Mouse (Mus musculus) testis, adult 2 months (tissue): Measurements from ENCODE around the gene Fam171a2.

Source experiments
- CTCF ChIP-seq: fragments of 200-500 bp; IDR thresholded peaks from 2 replicates; pipeline ENCODE4 v1.5.1; 2012; ENCODE audit warnings: low read depth, mild to moderate bottlenecking, inconsistent platforms, low read length, moderate library complexity; ENCODE audit not compliant: control insufficient read depth, insufficient read depth, insufficient replicate concordance
- POLR2A ChIP-seq: fragments of 200-500 bp; IDR thresholded peaks from 2 replicates; pipeline ENCODE4 v1.6.1; 2012; ENCODE audit warnings: low read depth, mild to moderate bottlenecking, inconsistent platforms, low read length, moderate library complexity; ENCODE audit not compliant: control insufficient read depth

DNA sequence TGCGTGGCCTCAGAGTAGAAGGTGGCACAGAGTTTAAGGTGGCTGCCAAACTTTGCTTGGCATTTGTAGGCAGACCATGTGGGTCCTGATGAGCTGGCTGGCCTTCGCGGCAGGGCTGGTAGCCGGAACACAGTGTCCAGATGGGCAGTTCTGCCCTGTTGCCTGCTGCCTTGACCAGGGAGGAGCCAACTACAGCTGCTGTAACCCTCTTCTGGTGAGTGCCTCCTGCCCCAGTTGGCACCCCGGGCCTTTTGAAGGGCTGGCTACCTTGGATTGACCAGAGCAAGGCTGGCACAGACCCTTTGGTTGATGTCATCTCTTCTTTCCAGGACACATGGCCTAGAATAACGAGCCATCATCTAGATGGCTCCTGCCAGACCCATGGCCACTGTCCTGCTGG is 14.6 kb downstream of the Fam171a2 start:
- no peak for TF ChIP-seq POLR2A
- no peak for TF ChIP-seq CTCF
